Mouse (Mus musculus): ENCODE results near the gene Pmp22. TPM values are rescaled to one million over a fixed set of nuclear protein-coding genes. Genes with fewer than 3 reads are reported as not detected.

The Pmp22 gene
- polyA plus RNA-seq, 1 experiment from 2014 or later: 41.1 TPM

DNA sequence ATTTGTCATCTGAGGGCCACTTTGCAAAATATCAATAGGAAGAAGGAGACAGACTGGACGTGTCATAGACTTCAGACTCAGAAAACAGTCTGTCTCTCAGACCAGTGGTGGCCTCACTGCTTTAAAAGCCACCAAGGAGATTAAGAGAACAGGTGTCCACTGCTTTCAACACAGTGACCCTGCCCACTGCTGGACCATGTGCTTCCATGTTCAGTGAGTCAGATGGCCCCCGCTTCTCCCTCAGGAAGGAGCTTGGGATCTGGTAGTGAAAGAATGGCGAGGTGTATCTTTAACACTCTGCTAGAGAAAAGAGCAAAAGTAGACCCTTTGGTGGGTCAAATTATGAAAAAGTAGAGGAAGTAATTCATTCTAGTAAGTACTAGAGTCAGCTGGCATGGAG is 18.5 kb upstream of the Pmp22 start:
- Histone ChIP-seq H3K9ac (no peak overlapping the region), H3K27ac (replicated peaks) (no peak overlapping the region), H3K4me1 (replicated peaks) (no peaks in the 10 kb centered on the region), H3K4me2 (no peak overlapping the region), H3K36me3 (no peaks in the 10 kb centered on the region), H3K27me3 (no peaks in the 10 kb centered on the region), H3K4me3 (no peak overlapping the region), H3K9me3 (no peaks in the 10 kb centered on the region)
- ATAC-seq (ENCODE audit: low FRiP score, low read depth): no peak
- 88% methylated on average over 3 of the region's 3 CpGs for WGBS

DNA sequence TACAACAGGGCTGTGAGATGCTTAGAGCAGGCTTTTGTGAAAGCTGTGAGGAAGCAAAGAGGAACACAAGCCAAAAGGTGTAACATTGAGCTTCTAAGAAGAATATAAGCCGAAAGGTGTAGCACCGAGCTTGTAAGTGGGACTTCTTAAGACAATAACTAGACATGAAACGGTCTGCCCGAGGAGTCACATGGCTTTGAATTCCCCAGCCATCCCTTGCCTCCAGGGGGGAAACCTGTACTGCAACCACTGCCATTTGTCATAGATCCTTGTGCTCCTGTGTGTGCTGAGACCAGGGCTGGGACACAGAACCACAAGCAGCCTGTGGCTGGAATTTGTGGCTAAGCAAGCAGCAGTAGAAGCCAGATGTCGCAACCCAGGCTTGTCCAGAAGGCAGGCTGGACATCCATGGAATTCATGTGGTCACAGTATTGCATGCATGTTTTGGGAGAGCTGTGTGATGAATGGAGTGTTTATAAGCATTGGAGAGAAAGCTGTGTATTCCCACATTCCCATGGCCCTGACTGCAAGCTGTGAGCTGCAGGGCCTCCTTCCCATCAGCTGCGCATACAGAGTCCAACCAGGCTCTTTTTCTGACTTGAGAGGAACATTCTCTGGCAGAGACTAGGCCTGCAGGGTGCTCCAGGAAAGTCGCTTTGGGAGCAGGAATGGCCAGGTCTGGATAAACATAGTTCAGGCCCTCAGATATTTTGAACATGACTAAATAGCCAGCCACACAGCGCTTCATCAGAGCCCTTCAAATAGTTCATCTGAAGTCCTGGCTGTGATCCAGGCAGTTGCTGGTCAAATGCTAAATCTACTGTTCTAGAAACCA is 13.8 kb upstream of the Pmp22 start:
- Histone ChIP-seq H3K4me3 (no peak overlapping the region), H3K27ac (replicated peaks) (no peak overlapping the region), H3K4me1 (replicated peaks) (no peaks in the 10 kb centered on the region), H3K4me2 (no peak overlapping the region), H3K9ac (no peak overlapping the region), H3K9me3 (no peaks in the 10 kb centered on the region), H3K36me3 (no peaks in the 10 kb centered on the region), H3K27me3 (no peaks in the 10 kb centered on the region)
- whole genome bisulfite sequencing: 88% methylated on average over 8 of the region's 8 CpGs
- no peak for ATAC-seq (ENCODE audit: low FRiP score, low read depth)

DNA sequence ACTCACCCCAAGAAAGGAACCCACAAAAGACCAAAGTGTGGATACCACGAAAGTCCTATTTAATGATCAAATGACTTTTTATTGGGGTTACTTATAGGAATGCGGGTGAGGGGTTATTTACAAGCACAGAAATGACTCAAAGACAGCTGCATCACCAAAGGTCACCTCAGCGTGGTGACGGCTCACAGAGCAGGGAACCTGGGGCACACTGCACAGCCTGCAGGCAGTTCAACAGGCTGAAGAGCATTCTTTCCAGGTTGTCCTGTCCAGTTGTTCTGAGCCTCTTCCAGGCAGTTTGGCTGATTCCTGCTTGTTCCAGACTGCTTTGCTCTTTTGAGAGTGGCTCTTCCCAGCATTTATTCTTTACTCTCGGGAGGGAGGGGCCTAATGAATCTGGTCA is 12.1 kb upstream of the Pmp22 start:
- Histone ChIP-seq H3K27me3 (no peaks in the 10 kb centered on the region), H3K36me3 (no peaks in the 10 kb centered on the region), H3K9ac (no peak overlapping the region), H3K4me1 (replicated peaks) (no peaks in the 10 kb centered on the region), H3K9me3 (no peaks in the 10 kb centered on the region), H3K4me3 (no peak overlapping the region), H3K4me2 (no peak overlapping the region), H3K27ac (replicated peaks) (no peak overlapping the region)
- 93% methylated on average over 5 of the region's 5 CpGs for WGBS
- no peak for ATAC-seq (ENCODE audit: low FRiP score, low read depth)

DNA sequence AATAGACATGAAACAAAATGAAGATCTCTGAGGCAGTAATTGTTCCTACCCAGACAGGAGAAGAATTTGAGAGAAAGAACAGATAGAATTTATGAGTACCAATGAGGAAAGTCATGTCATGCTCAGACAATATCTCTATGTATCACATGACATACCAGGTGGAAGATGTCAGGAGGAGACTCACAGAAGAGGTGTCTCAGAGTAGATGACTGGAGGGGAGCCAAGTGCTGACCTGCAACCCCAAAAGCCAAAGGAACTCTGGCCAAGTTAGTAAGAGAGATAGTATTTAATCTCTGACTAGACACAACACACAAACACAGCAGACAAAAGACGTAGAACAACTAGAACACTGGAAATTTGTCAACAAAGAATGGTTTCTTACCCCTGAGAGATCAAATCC is 11.5 kb upstream of the Pmp22 start:
- Histone ChIP-seq H3K27me3 (no peaks in the 10 kb centered on the region), H3K4me2 (no peak overlapping the region), H3K4me1 (replicated peaks) (no peaks in the 10 kb centered on the region), H3K9ac (no peak overlapping the region), H3K9me3 (no peaks in the 10 kb centered on the region), H3K4me3 (no peak overlapping the region), H3K27ac (replicated peaks) (no peak overlapping the region), H3K36me3 (no peaks in the 10 kb centered on the region)
- WGBS: 94% methylated on average over 1 of the region's 1 CpGs
- no peak for ATAC-seq (ENCODE audit: low FRiP score, low read depth)

DNA sequence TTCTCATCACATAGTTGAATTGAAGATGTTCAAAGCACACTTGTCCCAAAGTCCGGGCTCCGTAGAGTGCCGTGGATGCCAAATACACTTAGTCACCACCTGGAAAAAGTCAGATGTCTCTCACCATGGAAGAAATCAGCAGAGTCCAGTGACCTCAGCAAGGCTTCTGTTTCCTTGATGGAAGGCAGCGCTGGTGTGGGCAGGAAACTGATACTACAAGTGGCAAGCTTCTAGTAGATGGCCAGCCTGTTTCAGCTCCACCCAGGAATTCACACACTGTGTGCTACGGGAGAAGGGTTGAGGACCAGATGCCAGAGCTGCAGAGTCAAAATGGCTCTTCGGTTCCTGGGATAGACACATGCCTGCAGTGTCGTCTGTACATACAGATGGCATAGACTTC is 9.0 kb upstream of the Pmp22 start:
- 95% methylated on average over 7 of the region's 7 CpGs for WGBS
- H3K9me3 ChIP-seq: no peaks in the 10 kb centered on the region
- no peak overlapping the region for H3K4me3 ChIP-seq
- no peak for ATAC-seq (ENCODE audit: low FRiP score, low read depth)
- H3K27ac ChIP-seq (replicated peaks): no peak overlapping the region
- H3K9ac ChIP-seq: no peak overlapping the region
- H3K36me3 ChIP-seq: no peaks in the 10 kb centered on the region
- H3K4me2 ChIP-seq: no peak overlapping the region
- H3K27me3 ChIP-seq: no peaks in the 10 kb centered on the region
- H3K4me1 ChIP-seq (replicated peaks): no peaks in the 10 kb centered on the region; the same call in 1 of the 2 replicates

DNA sequence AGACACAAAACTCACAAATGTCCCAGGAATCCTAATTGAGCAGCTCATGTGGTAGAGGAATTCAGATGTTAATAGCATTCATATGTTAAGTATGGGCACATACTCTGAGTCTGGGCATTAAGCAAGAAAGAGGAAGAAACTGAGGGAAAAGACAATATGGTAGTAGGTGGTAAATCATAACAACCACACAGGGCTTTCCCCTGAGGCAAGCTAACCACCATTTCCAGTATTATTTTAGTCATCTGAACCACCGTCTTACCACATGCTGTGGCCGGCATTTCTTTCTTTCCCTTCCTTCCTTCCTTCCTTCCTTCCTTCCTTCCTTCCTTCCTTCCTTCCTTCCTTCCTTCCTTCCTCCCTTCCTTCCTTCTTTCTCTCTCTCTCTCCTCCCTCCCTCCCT is 6.5 kb upstream of the Pmp22 start:
- H3K4me3 ChIP-seq: no peak overlapping the region
- 70% methylated on average over 2 of the region's 2 CpGs for WGBS
- no peak overlapping the region for H3K9ac ChIP-seq
- no peaks in the 10 kb centered on the region for H3K27me3 ChIP-seq
- H3K27ac ChIP-seq (replicated peaks): no peak overlapping the region
- no peak for ATAC-seq (ENCODE audit: low FRiP score, low read depth)
- H3K36me3 ChIP-seq: no peaks in the 10 kb centered on the region
- no peaks in the 10 kb centered on the region; the same call in 1 of the 2 replicates for H3K4me1 ChIP-seq (replicated peaks)
- H3K9me3 ChIP-seq: no peaks in the 10 kb centered on the region
- H3K4me2 ChIP-seq: no peak overlapping the region

DNA sequence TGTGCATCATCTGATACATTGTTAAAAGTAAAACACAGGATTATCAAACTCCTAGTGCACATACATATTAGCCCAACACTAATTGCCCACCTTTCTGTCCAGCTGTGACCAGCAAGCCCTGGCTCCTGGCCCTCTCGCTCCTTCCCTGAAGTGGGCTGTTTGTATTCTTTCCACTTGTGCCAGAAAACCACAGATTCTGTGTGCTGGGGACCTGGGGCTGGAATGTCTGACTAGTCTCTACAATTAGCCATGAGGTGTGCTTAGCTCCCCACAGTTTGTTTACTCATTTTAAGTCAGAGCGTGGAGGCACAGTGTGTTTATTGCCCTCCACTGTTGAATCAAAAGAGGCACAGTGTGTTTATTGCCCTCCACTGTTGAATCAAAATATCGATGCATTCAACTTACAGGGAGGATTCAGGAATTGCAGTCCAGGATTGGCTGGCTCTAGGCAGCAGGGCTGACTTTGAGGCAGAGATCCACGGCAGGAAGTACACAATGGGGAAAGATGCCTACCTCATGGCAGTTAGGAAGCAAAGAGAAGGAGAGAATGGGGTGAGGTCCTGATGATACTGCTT is 5.9 kb upstream of the Pmp22 start:
- Histone ChIP-seq H3K4me3 (no peak overlapping the region), H3K4me1 (replicated peaks) (no peaks in the 10 kb centered on the region; the same call in 1 of the 2 replicates), H3K4me2 (no peak overlapping the region), H3K9ac (no peak overlapping the region), H3K27me3 (no peaks in the 10 kb centered on the region), H3K9me3 (no peaks in the 10 kb centered on the region), H3K27ac (replicated peaks) (no peak overlapping the region), H3K36me3 (no peaks in the 10 kb centered on the region)
- ATAC-seq (ENCODE audit: low FRiP score, low read depth): no peak
- WGBS: 51% methylated on average over 4 of the region's 4 CpGs

DNA sequence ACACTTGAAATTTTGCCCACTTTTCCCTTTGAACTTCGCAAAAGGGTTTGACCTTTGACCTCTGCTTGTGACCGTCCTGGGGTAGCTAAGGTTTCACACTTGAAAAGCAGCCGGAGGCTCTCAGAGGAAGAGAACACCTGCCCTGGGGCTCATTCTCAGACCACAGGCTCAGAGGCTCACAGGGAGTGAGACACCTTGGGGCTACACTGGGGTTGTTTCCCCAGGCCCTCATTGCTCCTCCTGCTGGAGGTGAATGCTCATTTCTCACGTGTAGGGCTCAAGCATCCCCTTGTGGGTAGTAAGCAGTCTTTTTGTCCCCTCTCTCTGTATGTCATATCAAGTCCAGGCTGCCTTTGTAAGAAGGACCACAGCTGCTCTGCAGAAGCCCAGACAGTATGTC is 4.5 kb upstream of the Pmp22 start:
- WGBS: 17% methylated on average over 4 of the region's 4 CpGs
- Histone ChIP-seq H3K4me3 (no peak overlapping the region), H3K36me3 (no peaks in the 10 kb centered on the region), H3K4me1 (replicated peaks) (no peaks in the 10 kb centered on the region; the same call in 1 of the 2 replicates), H3K4me2 (no peak overlapping the region), H3K9me3 (no peaks in the 10 kb centered on the region), H3K27me3 (peaks cover 10% of the 10 kb centered on the region), H3K9ac (no peak overlapping the region), H3K27ac (replicated peaks) (no peak overlapping the region)
- ATAC-seq (ENCODE audit: low FRiP score, low read depth): no peak

DNA sequence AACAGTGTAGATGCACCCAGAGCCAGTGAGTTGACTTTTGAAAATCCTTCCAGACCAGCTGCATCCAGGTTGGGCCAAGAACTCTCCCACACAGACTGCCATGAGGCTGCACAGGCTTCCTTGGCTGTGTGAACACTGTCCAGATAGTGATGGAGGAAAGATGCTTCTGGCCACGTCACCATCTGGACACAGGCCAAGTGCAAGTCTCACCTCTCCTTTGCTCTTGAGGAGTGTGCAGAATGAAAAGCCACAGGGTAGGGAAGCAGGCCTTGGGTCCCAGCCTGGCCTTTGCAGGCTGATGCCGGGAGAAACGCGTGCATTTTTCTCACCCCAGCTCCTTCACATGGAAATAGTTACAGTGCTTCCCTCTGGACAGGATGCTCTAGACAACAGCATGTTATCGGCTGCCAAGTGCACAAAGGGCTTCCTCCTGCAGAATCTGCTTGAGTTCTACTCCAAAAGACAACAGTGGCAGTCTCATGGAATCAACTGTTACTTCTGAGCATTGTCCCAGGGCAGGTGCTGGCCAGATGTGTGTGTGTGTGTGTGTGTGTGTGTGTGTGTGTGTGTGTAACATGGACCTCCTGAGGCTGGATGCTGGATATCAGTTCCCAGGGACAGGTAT is 2.8 kb upstream of the Pmp22 start:
- WGBS: 58% methylated on average over 5 of the region's 5 CpGs
- Histone ChIP-seq H3K4me3 (no peak overlapping the region), H3K9ac (no peak overlapping the region), H3K4me1 (replicated peaks) (peaks cover 7% of the 10 kb centered on the region), H3K36me3 (no peaks in the 10 kb centered on the region), H3K9me3 (no peaks in the 10 kb centered on the region), H3K27ac (replicated peaks) (no peak overlapping the region), H3K4me2 (no peak overlapping the region), H3K27me3 (peaks cover 23% of the 10 kb centered on the region)
- no peak for ATAC-seq (ENCODE audit: low FRiP score, low read depth)

DNA sequence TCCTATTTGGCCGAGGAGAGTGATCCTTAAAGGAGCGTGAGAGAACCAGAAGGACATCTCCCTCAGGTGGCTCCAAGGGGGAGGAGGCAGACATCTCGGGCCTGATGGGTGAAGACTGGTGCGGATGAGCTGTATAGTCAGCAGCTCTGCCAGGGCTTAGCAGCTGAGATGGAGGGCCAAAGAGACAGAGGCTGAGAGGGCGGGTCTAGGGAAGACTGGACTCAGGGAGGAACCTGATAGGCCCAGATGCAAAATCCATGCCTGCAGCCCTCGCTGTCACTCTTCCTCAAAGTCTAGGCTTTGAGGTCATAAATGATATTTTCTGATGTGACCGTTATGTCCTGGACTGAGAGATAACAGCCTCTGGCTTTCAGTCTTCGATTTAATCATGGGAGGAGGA is 1.8 kb upstream of the Pmp22 start:
- Histone ChIP-seq H3K4me3 (no peak overlapping the region), H3K9ac (no peak overlapping the region), H3K27me3 (peaks cover 31% of the 10 kb centered on the region), H3K9me3 (no peaks in the 10 kb centered on the region), H3K4me1 (replicated peaks) (peaks cover 17% of the 10 kb centered on the region), H3K27ac (replicated peaks) (no peak overlapping the region), H3K36me3 (no peaks in the 10 kb centered on the region), H3K4me2 (no peak overlapping the region)
- WGBS: 87% methylated on average over 8 of the region's 8 CpGs
- ATAC-seq (ENCODE audit: low FRiP score, low read depth): no peak

DNA sequence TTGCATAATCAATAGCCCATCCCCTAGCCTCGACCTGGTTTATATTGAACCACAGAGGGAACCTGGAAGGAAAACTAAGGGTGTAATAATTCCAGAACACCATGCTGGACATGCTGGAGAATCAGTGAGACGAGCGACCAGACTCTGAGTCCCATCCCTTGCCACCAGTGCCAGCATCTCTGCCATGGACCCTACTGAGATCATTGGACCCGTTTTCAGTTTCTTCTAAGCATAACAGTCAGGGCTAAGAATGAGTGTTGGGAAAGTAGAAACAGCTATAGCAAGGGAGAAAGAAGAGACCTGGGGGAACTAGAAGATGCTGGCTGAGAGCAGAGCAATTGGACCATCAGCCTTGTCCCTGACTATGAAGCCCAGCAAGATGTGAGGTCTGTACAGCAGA is 1.3 kb upstream of the Pmp22 start:
- peaks cover 23% of the 10 kb centered on the region for H3K4me1 ChIP-seq (replicated peaks)
- H3K27ac ChIP-seq (replicated peaks): no peak overlapping the region
- H3K4me3 ChIP-seq: no peak overlapping the region
- no peak overlapping the region for H3K4me2 ChIP-seq
- H3K9me3 ChIP-seq: no peaks in the 10 kb centered on the region
- peaks cover 36% of the 10 kb centered on the region for H3K27me3 ChIP-seq
- WGBS: 89% methylated on average over 4 of the region's 4 CpGs
- H3K36me3 ChIP-seq: no peaks in the 10 kb centered on the region
- no peak overlapping the region for H3K9ac ChIP-seq
- no peak for ATAC-seq (ENCODE audit: low FRiP score, low read depth)

DNA sequence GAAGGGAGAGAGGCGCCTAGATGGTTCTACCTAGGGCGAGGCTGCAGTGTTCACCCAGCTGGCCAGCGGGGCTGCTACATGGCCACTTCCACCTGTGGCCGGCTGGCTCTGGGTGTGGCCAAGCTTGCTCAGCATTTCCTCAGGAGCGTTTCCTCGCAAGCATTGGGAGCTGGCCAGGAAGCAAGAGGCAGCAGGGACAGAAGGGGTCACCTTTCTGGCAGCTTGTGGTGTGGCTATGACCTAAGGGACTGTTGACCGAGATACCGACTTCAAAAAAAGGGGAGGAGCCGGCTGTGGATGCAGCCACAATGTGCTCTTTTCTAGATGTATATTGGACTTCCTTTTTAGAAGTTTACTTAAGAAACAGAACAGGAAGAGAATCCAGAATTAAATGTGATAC is 593 bp downstream of the Pmp22 start:
- Histone ChIP-seq H3K27me3 (peaks cover 54% of the 10 kb centered on the region), H3K4me1 (replicated peaks) (peaks cover 32% of the 10 kb centered on the region), H3K9me3 (no peaks in the 10 kb centered on the region), H3K4me2 (no peak overlapping the region), H3K4me3 (no peak overlapping the region), H3K9ac (no peak overlapping the region), H3K36me3 (no peaks in the 10 kb centered on the region), H3K27ac (replicated peaks) (no peak overlapping the region)
- WGBS: 65% methylated on average over 9 of the region's 9 CpGs
- no peak for ATAC-seq (ENCODE audit: low FRiP score, low read depth)
